Mouse (Mus musculus): ENCODE results near the gene Trim44. TPM values are rescaled to one million over a fixed set of nuclear protein-coding genes. Genes with fewer than 3 reads are reported as not detected.

Gene Trim44
- polyA plus RNA-seq, 1 experiment from 2014 or later, result 69.4 TPM

DNA sequence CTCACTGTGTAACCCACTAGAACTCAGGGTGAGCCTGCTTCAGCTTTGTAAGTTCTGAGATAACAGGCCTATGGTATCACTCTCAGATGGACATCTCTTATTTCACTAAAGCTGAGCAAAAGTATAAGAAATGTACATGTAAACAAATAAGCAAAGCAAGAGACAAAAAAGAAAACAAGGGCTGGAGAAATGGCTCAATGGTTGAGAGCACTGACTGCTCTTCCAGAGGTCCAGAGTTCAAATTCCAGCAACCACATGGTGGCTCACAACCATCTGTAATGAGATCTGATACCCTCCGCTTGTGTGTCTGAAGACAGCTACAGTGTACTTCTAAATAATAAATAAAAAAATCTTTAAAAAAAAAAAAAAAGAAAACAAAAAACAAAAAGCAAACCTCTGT is 29.2 kb downstream of the Trim44 start:
- ATAC-seq (replicated peaks), result no peak
- Histone ChIP-seq H3K27me3 (replicated peaks) (no peaks in the 10 kb centered on the region), H3K36me3 (replicated peaks) (0 out of 2 replicates have a peak, but pooled peaks cover 4% of the 10 kb centered on the region), H3K9me3 (no peaks in the 10 kb centered on the region), H3K4me1 (peaks cover 4% of the 10 kb centered on the region), H3K4me3 (no peak overlapping the region), H3K9ac (no peak overlapping the region), H3K27ac (no peak overlapping the region), H3K4me2 (no peak overlapping the region)
- 83% methylated on average over 1 of the region's 1 CpGs for WGBS

DNA sequence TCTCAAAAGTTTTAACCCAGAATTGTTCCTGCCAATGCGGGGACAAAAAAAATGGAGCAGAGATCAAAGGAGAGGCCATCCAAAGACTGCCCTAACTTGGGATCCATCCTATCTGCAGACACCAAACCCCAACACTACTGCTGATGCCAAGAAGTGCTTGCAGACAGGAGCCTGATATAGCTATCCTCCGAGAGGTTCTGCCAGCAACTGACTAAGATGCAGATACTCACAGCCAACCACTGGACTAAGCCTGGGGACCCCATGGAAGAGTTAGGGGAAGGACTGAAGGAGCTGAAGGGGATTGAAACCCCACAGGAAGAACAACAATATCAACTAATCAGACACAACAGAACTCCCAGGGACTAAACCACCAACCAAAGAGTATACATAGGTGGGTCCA is 30.3 kb downstream of the Trim44 start:
- no peak for ATAC-seq (replicated peaks)
- H3K4me1 ChIP-seq, result no peaks in the 10 kb centered on the region; the same call in 1 of the 2 replicates
- H3K9ac ChIP-seq, result no peak overlapping the region
- H3K4me2 ChIP-seq, result no peak overlapping the region
- 98% methylated on average over 2 of the region's 2 CpGs for WGBS
- H3K4me3 ChIP-seq, result no peak overlapping the region
- no peaks in the 10 kb centered on the region for H3K9me3 ChIP-seq
- H3K27ac ChIP-seq, result no peak overlapping the region
- H3K27me3 ChIP-seq (replicated peaks), result no peaks in the 10 kb centered on the region
- 0 out of 2 replicates have a peak, but pooled peaks cover 4% of the 10 kb centered on the region for H3K36me3 ChIP-seq (replicated peaks)

DNA sequence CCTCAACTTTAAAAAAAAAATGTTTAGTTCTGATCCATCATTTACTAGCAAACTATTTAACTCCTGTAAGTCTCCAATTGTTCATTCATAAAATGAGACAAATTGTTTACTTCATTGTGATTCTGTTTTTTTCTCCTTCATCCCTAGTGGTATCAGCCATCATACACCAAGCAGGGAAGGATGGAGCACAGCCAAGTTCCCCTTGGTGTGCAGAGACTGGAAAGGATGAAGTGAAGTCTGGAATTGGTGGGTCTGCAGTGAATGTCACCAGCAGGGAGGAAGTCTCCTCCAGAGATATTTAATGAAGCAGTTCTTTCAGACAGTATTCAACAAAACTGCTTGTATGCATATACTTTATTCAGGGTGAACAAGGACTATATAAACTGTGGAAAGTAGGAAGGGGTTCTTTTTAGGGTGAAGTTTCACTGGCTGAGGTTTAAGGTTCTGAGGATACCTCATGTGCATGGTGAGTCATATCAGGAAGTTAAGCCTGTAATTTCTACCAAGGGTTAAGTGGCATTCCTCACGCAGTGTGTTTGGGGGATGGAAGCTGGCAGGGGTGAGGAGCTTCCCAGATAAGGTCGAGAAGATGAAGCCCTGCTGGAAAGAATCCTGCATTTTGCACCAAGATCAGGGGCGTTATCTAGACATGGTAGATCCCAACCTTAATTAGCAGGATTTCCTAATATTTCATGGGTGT is 34.1 kb downstream of the Trim44 start:
- no peaks in the 10 kb centered on the region for H3K9me3 ChIP-seq
- H3K27ac ChIP-seq, result no peak overlapping the region
- no peak overlapping the region for H3K4me2 ChIP-seq
- no peaks in the 10 kb centered on the region for H3K27me3 ChIP-seq (replicated peaks)
- ATAC-seq (replicated peaks), result no peak
- no peaks in the 10 kb centered on the region for H3K36me3 ChIP-seq (replicated peaks)
- H3K4me3 ChIP-seq, result no peak overlapping the region
- 77% methylated on average over 3 of the region's 3 CpGs for WGBS
- H3K4me1 ChIP-seq, result no peaks in the 10 kb centered on the region; the same call in 1 of the 2 replicates
- no peak overlapping the region for H3K9ac ChIP-seq

DNA sequence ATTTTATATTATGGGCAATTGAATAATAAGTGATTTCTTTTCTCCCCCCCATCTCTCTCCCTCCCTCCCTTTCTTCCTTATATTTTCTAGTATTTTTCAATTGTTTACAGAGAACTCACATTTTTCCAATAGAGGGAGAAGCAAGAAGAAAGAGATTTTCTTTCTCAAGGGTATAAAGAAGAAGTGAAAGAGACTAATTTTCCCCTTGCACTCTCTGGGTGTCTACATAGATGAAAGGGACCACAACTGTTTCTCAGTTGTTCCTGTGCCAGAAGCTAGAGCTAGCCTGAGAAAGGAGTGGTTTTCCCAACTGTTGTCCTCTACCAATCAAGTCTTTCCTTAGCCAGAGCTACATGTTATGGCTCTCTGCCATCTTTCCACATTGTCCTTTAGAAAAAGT is 34.9 kb downstream of the Trim44 start:
- Histone ChIP-seq H3K36me3 (replicated peaks) (no peaks in the 10 kb centered on the region), H3K27me3 (replicated peaks) (no peaks in the 10 kb centered on the region), H3K9ac (no peak overlapping the region), H3K9me3 (no peaks in the 10 kb centered on the region), H3K4me2 (no peak overlapping the region), H3K27ac (no peak overlapping the region), H3K4me1 (no peaks in the 10 kb centered on the region; the same call in 1 of the 2 replicates), H3K4me3 (no peak overlapping the region)
- no peak for ATAC-seq (replicated peaks)

DNA sequence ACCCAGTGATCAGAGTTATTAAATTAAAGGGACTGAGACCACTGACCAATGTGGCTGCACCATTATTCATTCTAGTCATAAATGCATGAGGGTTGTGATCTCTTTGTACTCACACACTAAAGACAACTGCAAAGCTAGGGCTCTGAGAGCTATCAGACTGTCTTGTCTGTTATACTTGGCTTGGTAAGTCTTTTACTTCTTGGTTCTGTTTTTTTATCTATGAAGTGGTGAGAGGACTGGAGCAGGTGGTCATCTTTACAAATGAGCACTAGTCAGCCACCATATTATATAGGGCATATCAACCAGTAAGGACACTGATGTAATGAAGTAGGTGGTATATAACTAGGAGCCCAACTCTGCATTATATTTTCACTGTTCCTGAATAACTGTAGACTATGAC is 36.3 kb downstream of the Trim44 start:
- Histone ChIP-seq H3K36me3 (replicated peaks) (no peaks in the 10 kb centered on the region), H3K27me3 (replicated peaks) (no peaks in the 10 kb centered on the region), H3K4me1 (peaks cover 2% of the 10 kb centered on the region; the same call in 1 of the 2 replicates), H3K9me3 (no peaks in the 10 kb centered on the region), H3K4me3 (no peak overlapping the region), H3K4me2 (no peak overlapping the region), H3K9ac (no peak overlapping the region), H3K27ac (no peak overlapping the region)
- no peak for ATAC-seq (replicated peaks)

DNA sequence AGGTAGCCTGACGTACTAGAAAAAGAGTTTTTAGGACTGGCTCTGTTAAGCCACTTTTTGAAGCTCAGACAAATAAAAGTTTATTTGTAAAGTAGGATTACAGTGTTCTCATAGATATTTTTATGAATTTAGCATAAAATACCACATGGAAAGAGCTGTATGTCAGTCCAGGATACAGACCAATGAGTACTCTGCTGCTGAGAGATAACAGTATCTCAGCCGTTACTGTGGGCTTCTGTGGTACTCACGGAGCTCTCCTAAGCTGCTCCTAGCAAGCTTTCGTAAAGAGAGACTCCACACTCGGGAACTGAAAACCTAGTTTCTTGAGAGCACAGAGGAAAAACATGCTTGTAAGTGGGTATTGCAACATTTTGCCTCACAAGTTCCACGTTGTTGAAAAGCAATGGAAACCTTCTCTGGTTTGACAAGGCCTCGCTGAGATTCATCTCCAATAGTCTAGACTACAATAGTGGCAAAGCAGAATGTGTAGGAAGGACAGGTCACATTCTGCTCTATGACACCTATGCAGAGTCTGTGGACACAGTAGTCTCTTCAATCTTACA is 41.6 kb downstream of the Trim44 start:
- Histone ChIP-seq H3K9me3 (no peaks in the 10 kb centered on the region), H3K4me1 (0 out of 2 replicates have a peak, but pooled peaks cover 2% of the 10 kb centered on the region), H3K27ac (no peak overlapping the region), H3K4me3 (no peak overlapping the region), H3K36me3 (replicated peaks) (no peaks in the 10 kb centered on the region), H3K9ac (no peak overlapping the region), H3K27me3 (replicated peaks) (no peaks in the 10 kb centered on the region), H3K4me2 (no peak overlapping the region)
- WGBS, result 89% methylated on average over 7 of the region's 7 CpGs
- ATAC-seq (replicated peaks), result no peak

DNA sequence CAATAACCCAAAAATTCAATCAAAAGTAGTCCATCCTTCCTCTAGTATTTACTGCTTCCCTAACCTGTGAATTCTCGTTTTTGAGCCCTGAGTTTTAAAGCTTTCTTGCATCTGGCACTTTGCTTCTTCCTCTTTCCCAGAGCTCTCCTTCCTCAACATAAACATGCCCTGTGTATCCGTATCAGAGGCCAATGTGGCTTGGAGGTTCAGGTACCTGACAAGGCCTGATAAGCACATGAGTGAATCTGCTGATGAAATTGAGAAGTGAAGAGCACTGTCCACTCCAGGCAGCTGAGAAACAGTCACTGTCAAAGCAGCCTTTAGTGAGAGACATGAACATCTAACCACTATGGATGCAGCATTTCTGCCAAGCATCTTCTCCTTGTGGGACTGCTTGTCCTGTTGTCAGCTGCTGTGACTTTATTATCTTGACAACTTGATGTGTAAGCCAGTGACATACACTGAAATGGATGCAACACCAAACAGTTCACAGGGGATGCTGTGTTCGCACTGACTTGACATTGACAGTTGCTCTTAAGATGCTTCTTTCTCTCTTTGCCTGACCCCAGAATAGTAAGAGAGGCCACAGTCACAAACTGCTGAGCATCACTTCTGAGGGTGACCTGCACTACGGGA is 42.9 kb downstream of the Trim44 start:
- no peak for ATAC-seq (replicated peaks)
- Histone ChIP-seq H3K4me1 (0 out of 2 replicates have a peak, but pooled peaks cover 2% of the 10 kb centered on the region), H3K9me3 (no peaks in the 10 kb centered on the region), H3K36me3 (replicated peaks) (no peaks in the 10 kb centered on the region), H3K4me3 (no peak overlapping the region), H3K9ac (no peak overlapping the region), H3K27me3 (replicated peaks) (no peaks in the 10 kb centered on the region), H3K4me2 (no peak overlapping the region), H3K27ac (no peak overlapping the region)
- WGBS, result 79% methylated on average over 4 of the region's 4 CpGs

DNA sequence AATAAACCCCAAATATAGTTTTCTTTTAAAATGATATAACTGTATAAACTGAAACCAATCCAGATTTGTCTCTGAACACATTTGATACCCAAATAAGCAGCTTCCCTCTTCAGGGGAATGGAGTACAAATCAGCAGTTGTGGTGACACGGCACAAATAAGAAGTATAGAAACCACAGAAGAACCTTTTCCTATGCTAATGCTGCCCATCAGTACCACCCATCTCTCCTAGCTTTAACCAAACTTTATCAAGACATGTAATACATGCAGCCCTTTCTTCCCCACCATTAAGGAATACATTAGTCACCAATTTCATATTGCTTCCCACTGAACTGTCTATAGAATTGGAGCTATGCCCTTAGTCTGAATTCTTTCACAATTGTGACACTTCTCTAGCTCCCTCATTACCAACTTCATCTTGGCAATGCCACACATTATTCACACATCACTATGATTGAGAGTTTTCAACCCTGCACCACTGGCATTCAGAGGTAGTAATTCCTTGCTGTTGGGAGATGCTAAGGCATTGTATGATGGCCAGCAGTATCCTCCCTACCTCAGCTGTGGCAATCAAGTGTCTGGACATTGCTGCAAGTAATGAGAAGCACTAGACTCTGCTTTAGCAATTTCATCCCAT is 44.6 kb downstream of the Trim44 start:
- Histone ChIP-seq H3K9me3 (no peaks in the 10 kb centered on the region), H3K36me3 (replicated peaks) (no peaks in the 10 kb centered on the region), H3K4me1 (0 out of 2 replicates have a peak, but pooled peaks cover 2% of the 10 kb centered on the region), H3K9ac (no peak overlapping the region), H3K4me2 (no peak overlapping the region), H3K27ac (no peak overlapping the region), H3K27me3 (replicated peaks) (no peaks in the 10 kb centered on the region), H3K4me3 (no peak overlapping the region)
- WGBS, result 93% methylated on average over 1 of the region's 1 CpGs
- no peak for ATAC-seq (replicated peaks)

DNA sequence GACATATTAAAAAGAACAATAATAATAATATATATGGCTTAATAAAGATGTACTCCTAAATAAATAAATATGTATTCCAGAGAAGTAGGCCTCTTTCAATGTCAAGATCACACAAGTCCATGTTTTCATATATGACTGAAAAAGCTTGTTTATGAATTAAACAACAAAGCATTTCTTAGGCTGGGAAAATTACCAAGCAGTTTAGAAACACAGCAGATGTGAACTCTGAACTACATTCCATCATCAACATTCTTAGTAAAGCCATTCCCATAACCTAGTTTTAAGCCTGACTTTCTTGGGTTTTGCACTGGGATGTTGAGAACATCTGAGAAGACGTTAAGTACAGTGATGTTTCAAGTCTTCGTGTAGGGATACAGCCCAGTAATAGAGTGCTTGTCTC is 45.4 kb downstream of the Trim44 start:
- Histone ChIP-seq H3K4me3 (no peak overlapping the region), H3K9me3 (no peaks in the 10 kb centered on the region), H3K9ac (no peak overlapping the region), H3K27ac (no peak overlapping the region), H3K4me1 (0 out of 2 replicates have a peak, but pooled peaks cover under 1% of the 10 kb centered on the region), H3K36me3 (replicated peaks) (peaks cover under 1% of the 10 kb centered on the region; the same call in 1 of the 2 replicates), H3K4me2 (no peak overlapping the region), H3K27me3 (replicated peaks) (no peaks in the 10 kb centered on the region)
- 91% methylated on average over 2 of the region's 2 CpGs for WGBS
- no peak for ATAC-seq (replicated peaks)

DNA sequence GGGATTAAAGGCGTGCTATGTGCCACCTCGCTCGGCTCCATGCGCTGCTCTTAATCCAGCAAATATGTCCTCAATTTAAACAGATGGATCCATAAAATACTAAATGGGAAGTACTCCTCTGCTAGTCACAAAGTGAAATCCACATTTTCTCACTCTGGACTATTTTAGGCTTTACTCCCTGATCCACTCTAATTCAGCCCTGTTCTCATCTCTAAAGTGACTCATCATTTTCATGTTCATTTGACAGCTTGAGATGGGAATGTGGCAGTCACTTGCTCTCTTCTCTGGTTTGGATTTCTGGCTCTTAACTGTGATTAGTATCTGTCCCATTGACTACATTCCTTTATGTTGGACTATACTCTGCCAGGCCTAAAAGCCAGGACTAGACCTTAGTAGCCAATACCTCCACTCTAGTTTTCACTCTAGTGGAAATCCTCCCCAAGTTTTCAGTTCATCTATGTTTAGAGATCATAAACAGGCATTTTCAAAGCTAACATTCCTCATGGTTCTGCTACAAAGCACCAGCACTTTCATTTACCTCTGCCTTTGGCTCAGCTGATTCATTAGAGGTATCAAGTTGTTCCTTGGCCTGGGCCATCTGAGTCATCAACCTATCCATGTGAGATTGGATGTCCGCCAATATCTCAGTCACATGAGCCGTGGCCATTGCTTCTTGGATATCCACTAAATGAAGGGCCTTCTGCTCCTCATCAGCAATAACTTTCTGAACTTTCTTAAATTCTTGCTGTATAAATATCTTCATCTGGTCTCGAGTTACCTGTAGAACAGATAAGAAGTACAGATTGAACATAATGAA is 50.5 kb downstream of the Trim44 start:
- no peak for ATAC-seq (replicated peaks)
- 95% methylated on average over 7 of the region's 7 CpGs for WGBS
- H3K27me3 ChIP-seq (replicated peaks), result no peaks in the 10 kb centered on the region

DNA sequence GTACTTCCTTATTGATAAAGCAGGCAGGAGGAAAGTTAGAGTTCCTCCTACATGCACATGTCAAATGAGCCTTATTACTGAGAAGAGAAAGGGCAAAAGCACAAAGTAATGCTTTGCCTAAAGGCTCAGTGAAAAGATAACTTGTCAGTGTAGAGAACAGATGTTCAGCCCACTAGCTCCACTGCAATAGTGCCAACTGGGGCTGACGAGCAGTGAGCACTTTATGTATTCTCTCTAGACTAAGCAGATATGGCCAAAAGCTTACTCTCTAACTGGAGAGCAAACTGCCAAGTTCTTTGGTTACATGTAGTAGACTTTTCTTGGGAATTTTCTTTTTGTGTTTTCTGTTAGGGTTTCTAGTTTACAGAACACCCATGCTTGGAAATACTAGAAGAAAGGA is 53.6 kb downstream of the Trim44 start:
- H3K4me2 ChIP-seq, result no peak overlapping the region
- no peaks in the 10 kb centered on the region for H3K4me1 ChIP-seq
- no peak overlapping the region for H3K27ac ChIP-seq
- no peaks in the 10 kb centered on the region for H3K27me3 ChIP-seq (replicated peaks)
- no peak for ATAC-seq (replicated peaks)
- no peak overlapping the region for H3K9ac ChIP-seq
- H3K4me3 ChIP-seq, result no peak overlapping the region
- WGBS, result 63% methylated on average over 1 of the region's 1 CpGs
- H3K9me3 ChIP-seq, result no peaks in the 10 kb centered on the region
- H3K36me3 ChIP-seq (replicated peaks), result peaks cover 7% of the 10 kb centered on the region

More for the DNA sequence above, 50.5 kb downstream of the Trim44 start:
- H3K36me3 ChIP-seq (replicated peaks), result peaks cover 7% of the 10 kb centered on the region
- no peak overlapping the region for H3K4me3 ChIP-seq
- H3K9ac ChIP-seq, result no peak overlapping the region
- no peaks in the 10 kb centered on the region for H3K9me3 ChIP-seq
- H3K4me1 ChIP-seq, result no peaks in the 10 kb centered on the region
- no peak overlapping the region for H3K27ac ChIP-seq
- H3K4me2 ChIP-seq, result no peak overlapping the region

DNA sequence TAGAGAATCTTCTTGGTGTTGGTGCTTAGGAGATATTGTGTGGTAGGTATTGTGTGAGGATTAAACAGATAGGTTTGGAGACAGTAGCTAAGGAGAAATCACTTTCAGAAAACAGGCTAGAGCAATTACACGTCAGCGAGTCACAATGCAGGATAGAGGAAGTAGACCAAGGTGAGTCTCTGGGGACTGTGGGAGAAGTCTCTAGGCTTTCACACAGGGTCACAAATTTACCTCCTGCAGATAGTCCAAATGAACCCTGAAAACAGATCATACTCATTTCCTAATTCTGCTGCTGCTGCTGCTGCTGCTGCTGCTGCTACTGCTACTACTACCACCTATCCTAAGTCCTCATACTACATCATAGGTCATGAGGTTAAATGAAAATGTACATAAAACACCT is 66.2 kb downstream of the Trim44 start:
- no peak overlapping the region for H3K9ac ChIP-seq
- H3K36me3 ChIP-seq (replicated peaks), result 0 out of 2 replicates have a peak, but pooled peaks cover 3% of the 10 kb centered on the region
- ATAC-seq (replicated peaks), result no peak
- no peak overlapping the region for H3K27ac ChIP-seq
- WGBS, result 90% methylated on average over 2 of the region's 2 CpGs
- no peaks in the 10 kb centered on the region for H3K27me3 ChIP-seq (replicated peaks)
- H3K9me3 ChIP-seq, result no peaks in the 10 kb centered on the region
- no peak overlapping the region for H3K4me2 ChIP-seq
- peaks cover 9% of the 10 kb centered on the region for H3K4me1 ChIP-seq
- H3K4me3 ChIP-seq, result no peak overlapping the region

Data from midbrain, embryonic 15.5 days (tissue).